Mouse (Mus musculus) neural tube, embryonic 12.5 days (tissue): ENCODE results near the gene Erich3. TPM values are rescaled to one million over a fixed set of nuclear protein-coding genes. Genes with fewer than 3 reads are reported as not detected.

ENCODE experiments used
- ATAC-seq: fragments of 200-750 bp; cut with Nextera tagmentation; 2 replicates; pipeline ENCODE4 v1.8.0; 2017; ENCODE audit warnings: low read depth, mild to moderate bottlenecking, moderate TSS enrichment, moderate library complexity; ENCODE audit not compliant: low FRiP score
- H3K27ac ChIP-seq: fragments of 300-500 bp; sonication (generic); 2 replicates; pipeline ENCODE4 v1.5.1; 2016
- H3K27me3 ChIP-seq: fragments of 300-500 bp; sonication (generic); replicated peaks from 2 replicates; pipeline ENCODE4 v1.6.1; 2016; ENCODE audit warnings: mild to moderate bottlenecking
- H3K36me3 ChIP-seq: fragments of 300-500 bp; sonication (generic); 2 replicates; pipeline ENCODE4 v1.6.1; 2016; ENCODE audit warnings: mild to moderate bottlenecking
- H3K4me1 ChIP-seq: fragments of 300-500 bp; sonication (generic); 2 replicates; pipeline ENCODE4 v1.6.1; 2016
- H3K4me2 ChIP-seq: fragments of 300-500 bp; sonication (generic); replicated peaks from 2 replicates; pipeline ENCODE4 v1.6.1; 2016; ENCODE audit warnings: mild to moderate bottlenecking
- H3K4me3 ChIP-seq: fragments of 300-500 bp; sonication (generic); 2 replicates; pipeline ENCODE4 v1.5.1; 2016
- H3K9ac ChIP-seq: fragments of 300-500 bp; sonication (generic); 2 replicates; pipeline ENCODE4 v1.6.1; 2016; ENCODE audit warnings: mild to moderate bottlenecking
- H3K9me3 ChIP-seq: fragments of 300-500 bp; sonication (generic); 2 replicates; pipeline ENCODE4 v1.6.1; 2016; ENCODE audit warnings: mild to moderate bottlenecking
- WGBS: fragments of 180-500 bp; shearing (Covaris S2); methylation state at CpG from one replicate; pipeline ENCODE4 v1.1.7; 2016; 5-methylcytosine and 5-hydroxymethylcytosine counted together
- polyA plus RNA-seq: library from polyadenylated mRNA; unstranded; fragments of >200 nt; fragmentation: Nextera tagmentation; extraction: Ambion mirVana; gene quantifications from 2 replicates; pipeline ENCODE4 v1.2.1, GENCODE M21; 2016

Gene Erich3
- polyA plus RNA-seq, 1 experiment from 2014 or later, result 1.4 TPM

- Histone ChIP-seq H3K4me2 (no peak overlapping the region), H3K27ac (no peak overlapping the region), H3K4me3 (no peak overlapping the region), H3K9me3 (no peaks in the 10 kb centered on the region), H3K27me3 (no peaks in the 10 kb centered on the region), H3K36me3 (no peaks in the 10 kb centered on the region), H3K4me1 (no peaks in the 10 kb centered on the region), H3K9ac (no peak overlapping the region)
- ATAC-seq, result no peak
- 58% methylated on average over 5 of the region's 5 CpGs for WGBS
These were observed 77.8 kb downstream of the Erich3 start for GRCm38 (mm10) chr3:154741496-154741895.

GRCm38 (mm10) chr3:154742927-154743326 is 79.3 kb downstream of the Erich3 start:
- Histone ChIP-seq H3K36me3 (no peaks in the 10 kb centered on the region), H3K9ac (no peak overlapping the region), H3K27ac (no peak overlapping the region), H3K9me3 (no peaks in the 10 kb centered on the region), H3K4me2 (no peak overlapping the region), H3K4me1 (no peaks in the 10 kb centered on the region), H3K4me3 (no peak overlapping the region), H3K27me3 (no peaks in the 10 kb centered on the region)
- ATAC-seq, result no peak
- WGBS, result 39% methylated on average over 5 of the region's 5 CpGs

DNA sequence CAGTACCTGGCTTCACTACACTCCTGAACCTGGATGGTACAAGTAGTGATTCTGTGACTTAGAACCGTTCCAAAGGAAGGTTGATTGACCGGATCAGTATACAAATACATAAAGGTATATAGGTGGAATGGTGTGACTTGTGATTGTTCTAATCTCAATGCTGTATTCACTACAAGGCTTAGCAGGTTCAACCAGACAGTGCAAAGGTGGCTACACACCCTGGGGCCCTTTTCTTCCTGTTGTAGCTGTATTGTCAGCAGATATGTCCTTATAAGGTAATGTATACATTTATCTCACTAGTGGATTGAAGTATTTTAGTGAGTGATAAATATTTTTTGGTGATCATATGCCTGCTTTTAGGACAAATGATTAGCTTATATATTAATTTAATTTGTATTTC is 80.7 kb downstream of the Erich3 start:
- Histone ChIP-seq H3K4me3 (no peak overlapping the region), H3K27ac (no peak overlapping the region), H3K9ac (no peak overlapping the region), H3K4me2 (no peak overlapping the region), H3K27me3 (no peaks in the 10 kb centered on the region), H3K9me3 (no peaks in the 10 kb centered on the region), H3K4me1 (no peaks in the 10 kb centered on the region), H3K36me3 (no peaks in the 10 kb centered on the region)
- WGBS, result 90% methylated on average over 2 of the region's 2 CpGs
- ATAC-seq, result no peak

DNA sequence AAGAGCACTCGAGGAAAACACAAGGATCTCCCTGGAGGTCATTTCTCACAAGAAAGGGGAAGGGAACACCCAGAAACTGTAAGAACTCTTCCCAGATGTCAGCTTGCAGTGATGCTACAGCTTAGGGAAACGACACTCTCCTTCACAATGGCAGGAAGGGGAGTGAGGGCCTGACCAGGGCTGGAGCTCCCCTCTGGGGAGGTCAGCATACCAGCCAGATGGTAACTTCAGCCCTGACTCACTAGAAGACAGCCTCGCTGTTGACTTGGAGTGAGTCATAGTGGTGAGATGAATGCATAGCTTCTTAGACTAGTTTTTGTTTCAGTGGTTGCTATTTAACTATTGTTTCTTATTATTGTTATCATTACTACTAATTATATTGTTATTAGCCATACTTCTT is 90.8 kb downstream of the Erich3 start:
- Histone ChIP-seq H3K9ac (no peak overlapping the region), H3K27ac (no peak overlapping the region), H3K4me2 (no peak overlapping the region), H3K9me3 (no peaks in the 10 kb centered on the region), H3K36me3 (no peaks in the 10 kb centered on the region), H3K4me1 (0 out of 2 replicates have a peak, but pooled peaks cover 5% of the 10 kb centered on the region), H3K4me3 (no peak overlapping the region), H3K27me3 (no peaks in the 10 kb centered on the region)
- WGBS, result 49% methylated on average over 3 of the region's 3 CpGs
- no peak for ATAC-seq

DNA sequence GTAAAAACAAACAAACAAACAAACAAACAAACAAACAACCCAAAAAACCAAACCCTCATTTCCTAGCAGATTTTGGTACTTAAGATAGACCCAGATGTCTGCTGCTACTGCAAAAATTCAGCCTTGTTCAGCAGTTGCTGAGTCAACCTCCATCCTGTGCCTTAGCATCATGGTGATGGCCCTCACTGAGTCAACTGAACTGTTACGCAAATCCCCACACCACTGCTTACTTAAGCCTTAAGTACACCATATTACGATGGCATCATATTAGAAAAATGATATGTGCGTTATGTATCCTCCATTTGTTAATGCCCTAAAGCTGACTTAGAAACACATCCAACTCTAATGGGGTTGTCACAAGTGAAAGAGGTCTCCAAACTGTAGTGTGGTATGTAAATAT is 91.6 kb downstream of the Erich3 start:
- H3K4me2 ChIP-seq, result no peak overlapping the region
- H3K4me1 ChIP-seq, result 0 out of 2 replicates have a peak, but pooled peaks cover 5% of the 10 kb centered on the region
- no peaks in the 10 kb centered on the region for H3K36me3 ChIP-seq
- no peak overlapping the region for H3K4me3 ChIP-seq
- no peaks in the 10 kb centered on the region for H3K27me3 ChIP-seq
- no peak overlapping the region for H3K9ac ChIP-seq
- no peak overlapping the region for H3K27ac ChIP-seq
- ATAC-seq, result no peak
- WGBS, result 98% methylated on average over 3 of the region's 3 CpGs
- H3K9me3 ChIP-seq, result no peaks in the 10 kb centered on the region

DNA sequence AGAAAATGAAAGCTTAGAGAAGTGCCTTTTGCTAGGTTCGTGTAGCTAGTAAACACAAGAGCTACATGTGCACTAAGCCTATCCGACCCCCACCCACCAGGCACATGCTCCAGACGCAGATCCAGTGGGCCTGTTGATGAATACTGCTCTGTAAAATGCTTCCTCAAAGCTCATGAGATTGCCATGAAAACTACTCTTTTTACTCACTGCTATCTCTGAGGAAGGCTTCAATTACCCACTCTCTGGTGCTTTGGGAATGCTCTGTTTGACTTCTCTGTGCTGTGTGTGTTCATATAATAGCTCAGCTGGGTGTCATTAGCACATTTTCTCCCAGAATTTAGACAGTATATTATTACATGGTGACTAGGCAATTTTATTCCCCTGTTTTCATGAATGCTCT is 94.4 kb downstream of the Erich3 start:
- no peaks in the 10 kb centered on the region for H3K27me3 ChIP-seq
- H3K4me3 ChIP-seq, result no peak overlapping the region
- no peaks in the 10 kb centered on the region for H3K36me3 ChIP-seq
- ATAC-seq, result peak; percentile 70
- no peaks in the 10 kb centered on the region for H3K9me3 ChIP-seq
- H3K4me1 ChIP-seq, result 0 out of 2 replicates have a peak, but pooled peaks cover 5% of the 10 kb centered on the region
- 54% methylated on average over 3 of the region's 3 CpGs for WGBS
- no peak overlapping the region for H3K4me2 ChIP-seq
- H3K27ac ChIP-seq, result no peak overlapping the region
- H3K9ac ChIP-seq, result no peak overlapping the region

DNA sequence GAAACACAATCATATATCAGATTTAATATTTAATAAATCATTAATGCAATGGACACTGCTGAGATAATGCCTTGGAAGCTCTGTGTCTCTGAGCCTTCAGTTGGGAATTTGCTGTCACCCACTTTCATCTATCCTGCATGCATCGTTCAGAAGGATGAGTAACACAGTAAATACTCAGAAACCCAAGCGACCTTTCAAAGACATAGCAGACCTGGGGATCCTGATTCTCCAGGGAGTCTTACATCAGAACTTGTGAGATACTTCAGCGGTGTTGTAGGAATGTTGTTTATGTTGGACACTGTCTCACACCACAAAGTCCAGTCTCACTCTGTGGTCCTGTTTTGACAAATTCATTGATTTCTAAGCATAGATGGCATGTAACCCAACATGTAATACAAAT is 97.4 kb downstream of the Erich3 start:
- ATAC-seq, result no peak
- Histone ChIP-seq H3K9ac (no peak overlapping the region), H3K36me3 (no peaks in the 10 kb centered on the region), H3K27ac (no peak overlapping the region), H3K4me1 (0 out of 2 replicates have a peak, but pooled peaks cover 5% of the 10 kb centered on the region), H3K27me3 (no peaks in the 10 kb centered on the region), H3K9me3 (no peaks in the 10 kb centered on the region), H3K4me3 (no peak overlapping the region), H3K4me2 (no peak overlapping the region)
- WGBS, result 80% methylated on average over 3 of the region's 3 CpGs

- Histone ChIP-seq H3K36me3 (no peaks in the 10 kb centered on the region), H3K4me2 (no peak overlapping the region), H3K27ac (no peak overlapping the region), H3K27me3 (no peaks in the 10 kb centered on the region), H3K4me3 (no peak overlapping the region), H3K4me1 (no peaks in the 10 kb centered on the region), H3K9me3 (no peaks in the 10 kb centered on the region), H3K9ac (no peak overlapping the region)
- 70% methylated on average over 9 of the region's 9 CpGs for WGBS
- ATAC-seq, result no peak
These were observed 99.7 kb downstream of the Erich3 start for GRCm38 (mm10) chr3:154763374-154763773.

DNA sequence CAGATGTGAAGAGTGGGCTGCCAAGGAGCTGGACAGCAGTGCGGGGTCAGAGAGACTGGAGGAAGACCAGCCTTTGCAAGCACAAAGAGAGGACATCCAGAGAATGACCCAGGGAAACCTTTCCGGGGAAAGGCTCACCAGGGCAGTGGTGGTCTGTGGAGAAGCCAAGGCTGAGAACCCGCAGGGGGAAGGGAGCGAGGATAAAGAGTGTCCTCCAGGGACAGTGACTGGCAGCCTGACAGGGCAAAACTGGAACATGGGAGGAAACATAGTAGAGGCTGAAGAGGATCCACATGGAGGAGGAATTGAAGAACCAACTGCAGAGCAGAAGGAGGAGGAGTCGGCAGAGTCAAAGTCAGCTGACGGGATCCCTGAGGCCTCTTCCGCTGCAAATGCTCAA is 100.5 kb downstream of the Erich3 start:
- no peak overlapping the region for H3K4me2 ChIP-seq
- H3K4me1 ChIP-seq, result no peaks in the 10 kb centered on the region
- H3K36me3 ChIP-seq, result no peaks in the 10 kb centered on the region
- no peak overlapping the region for H3K9ac ChIP-seq
- no peaks in the 10 kb centered on the region for H3K9me3 ChIP-seq
- no peak for ATAC-seq
- WGBS, result 84% methylated on average over 7 of the region's 7 CpGs
- H3K27me3 ChIP-seq, result no peaks in the 10 kb centered on the region
- H3K4me3 ChIP-seq, result no peak overlapping the region
- no peak overlapping the region for H3K27ac ChIP-seq

DNA sequence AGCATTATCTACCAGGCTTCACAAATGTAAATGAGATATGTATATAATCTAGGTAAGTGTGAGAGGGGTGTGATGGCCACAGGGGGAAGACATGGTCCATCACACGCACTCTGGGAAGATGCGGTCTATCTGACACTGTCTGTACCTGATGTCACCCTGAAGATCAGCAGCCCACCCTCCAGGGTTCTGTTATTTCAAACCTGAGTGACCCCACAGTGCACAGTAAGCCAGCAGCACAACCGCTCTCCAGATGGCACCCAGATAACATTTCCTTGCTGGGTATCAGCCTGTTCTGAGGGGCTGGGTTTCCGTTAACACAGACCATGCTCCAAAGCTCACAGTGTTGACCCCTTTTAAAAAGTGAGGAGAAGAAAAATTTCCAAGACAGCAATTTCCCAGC is 102.7 kb downstream of the Erich3 start:
- ATAC-seq, result no peak
- no peak overlapping the region for H3K4me2 ChIP-seq
- H3K4me3 ChIP-seq, result no peak overlapping the region
- WGBS, result 84% methylated on average over 4 of the region's 4 CpGs
- no peak overlapping the region for H3K27ac ChIP-seq
- no peaks in the 10 kb centered on the region for H3K36me3 ChIP-seq
- no peak overlapping the region for H3K9ac ChIP-seq
- no peaks in the 10 kb centered on the region for H3K27me3 ChIP-seq
- H3K9me3 ChIP-seq, result no peaks in the 10 kb centered on the region
- H3K4me1 ChIP-seq, result no peaks in the 10 kb centered on the region

GRCm38 (mm10) chr3:154771651-154772050 is 108.0 kb downstream of the Erich3 start:
- Histone ChIP-seq H3K4me1 (peaks cover 8% of the 10 kb centered on the region), H3K4me3 (no peak overlapping the region), H3K36me3 (no peaks in the 10 kb centered on the region), H3K27me3 (no peaks in the 10 kb centered on the region), H3K9ac (no peak overlapping the region), H3K27ac (no peak overlapping the region), H3K9me3 (no peaks in the 10 kb centered on the region), H3K4me2 (no peak overlapping the region)
- 76% methylated on average over 2 of the region's 2 CpGs for WGBS
- no peak for ATAC-seq

DNA sequence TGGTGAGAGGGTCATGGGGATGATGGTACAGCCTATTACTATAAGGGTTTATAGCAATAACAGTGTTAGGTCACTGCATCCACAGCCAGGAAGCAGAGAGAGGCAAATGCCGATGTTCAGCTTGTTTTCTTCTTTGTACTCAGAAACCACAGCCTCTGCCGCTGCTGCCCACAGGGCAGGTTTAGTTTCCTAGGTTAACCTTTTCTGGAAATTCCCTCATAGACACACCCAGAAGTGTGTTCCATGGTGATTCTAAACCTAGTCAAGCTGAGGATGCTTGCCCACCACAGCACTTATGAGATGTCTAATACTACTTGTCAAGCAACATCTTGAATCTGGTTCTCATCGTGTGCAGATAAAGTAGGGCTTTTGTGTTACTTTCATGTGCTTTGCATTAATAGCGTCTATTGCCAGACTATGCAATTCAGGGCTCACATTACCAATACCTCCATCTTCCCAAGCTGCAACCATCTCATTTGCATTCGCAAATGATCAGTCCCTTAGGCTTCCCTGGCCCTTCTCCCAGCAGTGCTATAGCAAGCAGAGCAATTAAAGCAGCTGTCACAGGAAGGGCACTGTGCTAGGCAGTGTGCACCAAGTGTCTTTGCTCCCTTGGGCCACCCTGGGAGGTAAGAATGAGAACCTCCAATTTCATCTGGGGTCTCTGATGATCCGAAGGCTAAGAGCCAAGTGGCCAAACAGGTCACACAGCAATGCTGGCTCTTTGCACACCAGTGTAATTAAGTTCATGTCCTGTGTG is 115.4 kb downstream of the Erich3 start:
- H3K27ac ChIP-seq, result no peak overlapping the region
- H3K27me3 ChIP-seq, result no peaks in the 10 kb centered on the region
- no peaks in the 10 kb centered on the region for H3K9me3 ChIP-seq
- 57% methylated on average over 6 of the region's 6 CpGs for WGBS
- H3K36me3 ChIP-seq, result no peaks in the 10 kb centered on the region
- no peak overlapping the region for H3K4me2 ChIP-seq
- H3K9ac ChIP-seq, result no peak overlapping the region
- H3K4me3 ChIP-seq, result no peak overlapping the region
- ATAC-seq, result peak; percentile 74
- peaks cover 12% of the 10 kb centered on the region for H3K4me1 ChIP-seq

GRCm38 (mm10) chr3:154786354-154786753 is 122.7 kb downstream of the Erich3 start:
- Histone ChIP-seq H3K27ac (no peak overlapping the region), H3K4me3 (no peak overlapping the region)
- no peak for ATAC-seq

More at GRCm38 (mm10) chr3:154786354-154786753, 122.7 kb downstream of the Erich3 start:
- Histone ChIP-seq H3K4me2 (no peak overlapping the region), H3K9ac (no peak overlapping the region), H3K36me3 (no peaks in the 10 kb centered on the region), H3K4me1 (no peaks in the 10 kb centered on the region), H3K27me3 (no peaks in the 10 kb centered on the region), H3K9me3 (no peaks in the 10 kb centered on the region)
- WGBS, result 93% methylated on average over 9 of the region's 9 CpGs
